Mouse (Mus musculus): ENCODE results near the gene Creb5. TPM values are rescaled to one million over a fixed set of nuclear protein-coding genes. Genes with fewer than 3 reads are reported as not detected.

The Creb5 gene
- total RNA-seq, 2 experiments from 2014 or later = 0.84 TPM; not detected in 1

- no peak for ATAC-seq (replicated peaks; ENCODE audit: low FRiP score, poor library complexity, severe bottlenecking)
Measured at GRCm38 (mm10) chr6:53662858-53663833, 376.1 kb downstream of the Creb5 start.

- no peak for ATAC-seq (replicated peaks; ENCODE audit: low FRiP score, poor library complexity, severe bottlenecking)
Measured at GRCm38 (mm10) chr6:53664759-53665158, 377.7 kb downstream of the Creb5 start.

- ATAC-seq (replicated peaks; ENCODE audit: low FRiP score, poor library complexity, severe bottlenecking) = no peak
Measured at GRCm38 (mm10) chr6:53666503-53666902, 379.4 kb downstream of the Creb5 start.

- no peak for ATAC-seq (replicated peaks; ENCODE audit: low FRiP score, poor library complexity, severe bottlenecking)
Measured at GRCm38 (mm10) chr6:53678307-53678706, 391.2 kb downstream of the Creb5 start.

GRCm38 (mm10) chr6:53680046-53680445 is 393.0 kb downstream of the Creb5 start:
- no peak for ATAC-seq (replicated peaks; ENCODE audit: low FRiP score, poor library complexity, severe bottlenecking)

- ATAC-seq (replicated peaks; ENCODE audit: low FRiP score, poor library complexity, severe bottlenecking) = no peak
Measured at GRCm38 (mm10) chr6:53684416-53684815, 397.3 kb downstream of the Creb5 start.

- ATAC-seq (replicated peaks; ENCODE audit: low FRiP score, poor library complexity, severe bottlenecking) = no peak
Measured at GRCm38 (mm10) chr6:53685323-53685722, 398.3 kb downstream of the Creb5 start.

- ATAC-seq (replicated peaks; ENCODE audit: low FRiP score, poor library complexity, severe bottlenecking) = no peak
Measured at GRCm38 (mm10) chr6:53688762-53689477, 401.9 kb downstream of the Creb5 start.

GRCm38 (mm10) chr6:53691006-53691405 is 403.9 kb downstream of the Creb5 start:
- no peak for ATAC-seq (replicated peaks; ENCODE audit: low FRiP score, poor library complexity, severe bottlenecking)

GRCm38 (mm10) chr6:53695216-53695615 is 408.1 kb downstream of the Creb5 start:
- no peak for ATAC-seq (replicated peaks; ENCODE audit: low FRiP score, poor library complexity, severe bottlenecking)

GRCm38 (mm10) chr6:53696471-53696870 is 409.4 kb downstream of the Creb5 start:
- no peak for ATAC-seq (replicated peaks; ENCODE audit: low FRiP score, poor library complexity, severe bottlenecking)

- ATAC-seq (replicated peaks; ENCODE audit: low FRiP score, poor library complexity, severe bottlenecking) = no peak
Measured at GRCm38 (mm10) chr6:53696921-53697320, 409.9 kb downstream of the Creb5 start.

GRCm38 (mm10) chr6:53698128-53698749 is 411.2 kb downstream of the Creb5 start:
- ATAC-seq (replicated peaks; ENCODE audit: low FRiP score, poor library complexity, severe bottlenecking) = no peak

- no peak for ATAC-seq (replicated peaks; ENCODE audit: low FRiP score, poor library complexity, severe bottlenecking)
Measured at GRCm38 (mm10) chr6:53704440-53704839, 417.4 kb downstream of the Creb5 start.

GRCm38 (mm10) chr6:53706604-53707330 is 419.7 kb downstream of the Creb5 start:
- no peak for ATAC-seq (replicated peaks; ENCODE audit: low FRiP score, poor library complexity, severe bottlenecking)

GRCm38 (mm10) chr6:53707795-53708194 is 420.7 kb downstream of the Creb5 start:
- no peak for ATAC-seq (replicated peaks; ENCODE audit: low FRiP score, poor library complexity, severe bottlenecking)

GRCm38 (mm10) chr6:53709694-53710442 is 422.8 kb downstream of the Creb5 start:
- no peak for ATAC-seq (replicated peaks; ENCODE audit: low FRiP score, poor library complexity, severe bottlenecking)

GRCm38 (mm10) chr6:53710560-53710959 is 423.5 kb downstream of the Creb5 start:
- ATAC-seq (replicated peaks; ENCODE audit: low FRiP score, poor library complexity, severe bottlenecking) = no peak

- ATAC-seq (replicated peaks; ENCODE audit: low FRiP score, poor library complexity, severe bottlenecking) = no peak
Measured at GRCm38 (mm10) chr6:53713152-53713551, 426.1 kb downstream of the Creb5 start.
